Mouse (Mus musculus) limb, embryonic 13.5 days (tissue): ENCODE data around the gene Mtus2. TPM values are rescaled to one million over a fixed set of nuclear protein-coding genes. Genes with fewer than 3 reads are reported as not detected.

ENCODE experiments used
- ATAC-seq: fragments of 200-750 bp; cut with Nextera tagmentation; 2 replicates; pipeline ENCODE4 v1.8.0; 2017; ENCODE audit warnings: low read depth, moderate number of reproducible peaks, moderate TSS enrichment; ENCODE audit not compliant: low FRiP score
- H3K27ac ChIP-seq: fragments of 300-500 bp; sonication (generic); 2 replicates; pipeline ENCODE4 v1.5.1; 2015; ENCODE audit warnings: inconsistent platforms, mild to moderate bottlenecking, moderate library complexity
- H3K27me3 ChIP-seq: fragments of 300-500 bp; sonication (generic); 2 replicates; pipeline ENCODE4 v1.6.1; 2015; ENCODE audit warnings: mild to moderate bottlenecking, inconsistent platforms
- H3K36me3 ChIP-seq: fragments of 300-500 bp; sonication (generic); 2 replicates; pipeline ENCODE4 v1.6.1; 2015; ENCODE audit warnings: inconsistent platforms, mild to moderate bottlenecking, moderate library complexity
- H3K4me1 ChIP-seq: fragments of 300-500 bp; sonication (generic); 2 replicates; pipeline ENCODE4 v1.6.1; 2015; ENCODE audit warnings: inconsistent platforms
- H3K4me2 ChIP-seq: fragments of 300-500 bp; sonication (generic); replicated peaks from 2 replicates; pipeline ENCODE4 v1.6.1; 2015; ENCODE audit warnings: inconsistent platforms, mild to moderate bottlenecking, moderate library complexity
- H3K4me3 ChIP-seq: fragments of 300-500 bp; sonication (generic); 2 replicates; pipeline ENCODE4 v1.5.1; 2015; ENCODE audit warnings: moderate library complexity, mild to moderate bottlenecking, inconsistent platforms
- H3K9ac ChIP-seq: fragments of 300-500 bp; sonication (generic); 2 replicates; pipeline ENCODE4 v1.6.1; 2015; ENCODE audit warnings: mild to moderate bottlenecking, inconsistent platforms
- H3K9me3 ChIP-seq: fragments of 300-500 bp; sonication (generic); 2 replicates; pipeline ENCODE4 v1.6.1; 2016; ENCODE audit warnings: inconsistent platforms
- WGBS: fragments of 180-500 bp; shearing (Covaris S2); methylation state at CpG from one replicate; pipeline ENCODE4 v1.1.7; 2015; 5-methylcytosine and 5-hydroxymethylcytosine counted together
- polyA plus RNA-seq: library from polyadenylated mRNA; unstranded; fragments of >200 nt; fragmentation: Nextera tagmentation; extraction: Ambion mirVana; gene quantifications from 2 replicates; pipeline ENCODE4 v1.2.1, GENCODE M21; 2015

The Mtus2 gene
- polyA plus RNA-seq, 1 experiment from 2014 or later: 7.0 TPM

- ATAC-seq: peak; percentile 67; the same call in 1 of the 2 replicates
- WGBS: 20% methylated on average over 13 of the region's 13 CpGs
- Histone ChIP-seq H3K9ac (no peak overlapping the region), H3K9me3 (peaks cover 13% of the 10 kb centered on the region), H3K4me2 (no peak overlapping the region), H3K27me3 (0 out of 2 replicates have a peak, but pooled peaks cover 5% of the 10 kb centered on the region), H3K4me1 (no peaks in the 10 kb centered on the region), H3K4me3 (no peak overlapping the region), H3K36me3 (no peaks in the 10 kb centered on the region), H3K27ac (no peak overlapping the region)
Observed at GRCm38 (mm10) chr5:148180590-148181307, 223.6 kb downstream of the Mtus2 start.

DNA sequence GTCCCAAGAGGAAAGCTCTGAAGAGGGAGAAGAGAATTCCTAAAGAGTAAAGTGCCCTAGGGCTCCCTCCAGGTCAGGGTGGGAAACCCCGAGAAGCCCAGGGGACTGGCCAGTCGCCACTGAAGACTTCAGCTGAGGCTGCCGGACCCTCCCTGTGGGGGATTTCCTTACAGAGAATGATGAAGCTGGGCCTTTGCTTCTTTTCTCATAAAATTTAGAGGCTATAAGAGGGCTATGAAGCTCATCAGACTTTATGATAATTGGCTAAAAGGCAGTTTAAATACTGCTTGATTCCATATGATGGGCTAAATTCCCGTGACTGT lies 224.1 kb downstream of the Mtus2 start:
- no peaks in the 10 kb centered on the region for H3K4me1 ChIP-seq
- ATAC-seq: no peak

DNA sequence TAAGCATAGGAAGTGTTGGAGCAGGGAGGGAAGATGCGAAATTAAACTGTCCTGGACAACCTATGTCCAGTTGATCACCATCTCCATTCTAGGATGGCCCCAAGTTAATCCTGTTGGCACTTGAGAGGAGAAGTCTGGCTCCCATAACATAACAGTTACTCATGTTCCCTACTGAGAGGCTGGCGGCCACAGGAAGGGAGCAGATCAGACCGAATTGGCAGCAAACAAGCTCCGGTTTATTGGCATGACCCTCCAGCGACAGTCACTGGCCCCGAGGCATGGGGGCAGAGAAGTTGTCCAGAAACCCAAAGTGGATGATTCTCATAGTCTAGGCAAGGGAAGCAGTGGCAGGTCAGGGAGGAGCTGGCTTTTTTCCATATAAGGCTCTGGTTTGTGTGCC lies 224.8 kb downstream of the Mtus2 start:
- Histone ChIP-seq H3K4me3 (no peak overlapping the region), H3K27ac (no peak overlapping the region), H3K36me3 (no peaks in the 10 kb centered on the region), H3K4me2 (no peak overlapping the region), H3K9me3 (peaks cover 16% of the 10 kb centered on the region), H3K4me1 (no peaks in the 10 kb centered on the region), H3K9ac (no peak overlapping the region), H3K27me3 (0 out of 2 replicates have a peak, but pooled peaks cover 5% of the 10 kb centered on the region)
- ATAC-seq: no peak
- 43% methylated on average over 6 of the region's 6 CpGs for WGBS

More for the DNA sequence above, 224.1 kb downstream of the Mtus2 start:
- Histone ChIP-seq H3K27me3 (0 out of 2 replicates have a peak, but pooled peaks cover 5% of the 10 kb centered on the region), H3K36me3 (no peaks in the 10 kb centered on the region), H3K4me3 (no peak overlapping the region), H3K9me3 (peaks cover 16% of the 10 kb centered on the region), H3K27ac (no peak overlapping the region), H3K4me2 (no peak overlapping the region), H3K9ac (no peak overlapping the region)
- 21% methylated on average over 4 of the region's 4 CpGs for WGBS

- no peak for ATAC-seq
- H3K4me1 ChIP-seq: no peaks in the 10 kb centered on the region
- H3K4me3 ChIP-seq: no peak overlapping the region
- peaks cover 9% of the 10 kb centered on the region for H3K9me3 ChIP-seq
- WGBS: 71% methylated on average over 1 of the region's 1 CpGs
- no peak overlapping the region for H3K4me2 ChIP-seq
- no peak overlapping the region for H3K27ac ChIP-seq
- 0 out of 2 replicates have a peak, but pooled peaks cover 5% of the 10 kb centered on the region for H3K27me3 ChIP-seq
- no peak overlapping the region for H3K9ac ChIP-seq
- no peaks in the 10 kb centered on the region for H3K36me3 ChIP-seq
Observed at GRCm38 (mm10) chr5:148185898-148186297, 228.8 kb downstream of the Mtus2 start.

DNA sequence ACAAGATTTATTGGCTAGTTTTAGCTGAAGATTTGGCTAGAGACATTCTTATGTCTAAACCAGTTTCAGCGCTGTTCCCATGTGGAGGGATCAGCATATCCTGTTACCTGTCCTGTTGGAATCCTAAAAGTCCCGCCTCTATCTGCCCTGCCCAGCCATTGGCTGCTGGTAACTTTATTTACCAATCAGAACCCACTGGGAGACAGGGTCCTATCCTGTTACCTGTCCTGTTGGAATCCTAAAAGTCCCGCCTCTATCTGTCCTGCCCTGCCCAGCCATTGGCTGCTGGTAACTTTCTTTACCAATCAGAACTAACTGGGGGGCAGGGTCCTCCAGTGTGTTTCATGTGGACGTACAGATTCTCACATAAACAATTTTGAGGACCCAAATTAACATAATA lies 234.3 kb downstream of the Mtus2 start:
- ATAC-seq: no peak
- 34% methylated on average over 4 of the region's 4 CpGs for WGBS
- Histone ChIP-seq H3K27me3 (no peaks in the 10 kb centered on the region), H3K9ac (no peak overlapping the region), H3K9me3 (no peaks in the 10 kb centered on the region), H3K4me1 (no peaks in the 10 kb centered on the region), H3K4me3 (no peak overlapping the region), H3K27ac (no peak overlapping the region), H3K36me3 (no peaks in the 10 kb centered on the region), H3K4me2 (no peak overlapping the region)

DNA sequence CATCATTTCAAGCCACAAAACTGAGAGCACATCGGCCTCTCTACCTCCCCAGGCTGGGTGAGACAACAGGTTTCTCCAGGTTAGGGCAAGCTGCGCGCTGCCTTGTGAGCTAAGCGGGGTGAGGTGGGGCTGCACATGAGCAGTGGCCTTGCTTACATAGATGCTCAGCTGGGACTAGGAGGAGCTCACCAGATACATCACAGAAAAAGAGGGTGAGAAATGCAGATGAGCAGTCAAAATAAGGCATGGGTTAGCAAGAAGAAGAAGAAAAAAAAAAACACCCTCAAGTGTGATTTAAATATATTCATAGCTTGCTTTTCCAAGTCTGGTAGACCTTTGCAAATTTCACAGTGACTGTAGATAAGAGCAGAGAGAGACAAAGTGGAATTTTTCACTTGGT lies 254.7 kb downstream of the Mtus2 start:
- H3K4me1 ChIP-seq: peaks cover 5% of the 10 kb centered on the region; the same call in 1 of the 2 replicates
- no peaks in the 10 kb centered on the region for H3K36me3 ChIP-seq
- no peak overlapping the region for H3K27ac ChIP-seq
- H3K4me3 ChIP-seq: no peak overlapping the region
- no peak overlapping the region for H3K4me2 ChIP-seq
- H3K9ac ChIP-seq: no peak overlapping the region
- no peaks in the 10 kb centered on the region for H3K27me3 ChIP-seq
- no peaks in the 10 kb centered on the region for H3K9me3 ChIP-seq
- 94% methylated on average over 4 of the region's 4 CpGs for WGBS
- ATAC-seq: no peak

DNA sequence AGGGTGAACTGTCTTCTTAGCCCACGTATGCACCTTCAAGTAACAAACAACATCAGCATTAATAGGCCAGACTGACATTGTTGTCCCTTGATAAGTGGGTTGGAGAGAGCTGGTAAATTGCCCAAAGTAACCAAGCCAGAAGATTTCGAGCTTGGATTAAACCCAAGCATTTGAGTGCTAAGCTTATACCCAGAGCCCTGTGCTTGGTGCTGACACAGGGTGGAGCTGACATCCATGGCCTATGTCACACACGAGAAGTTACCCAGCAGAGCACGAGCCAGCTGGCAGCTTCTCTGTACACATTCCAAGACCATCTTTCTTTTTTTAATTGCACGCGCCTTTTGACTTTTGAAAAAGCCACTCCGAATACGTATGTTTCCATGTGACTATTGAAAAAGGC lies 259.7 kb downstream of the Mtus2 start:
- Histone ChIP-seq H3K36me3 (no peaks in the 10 kb centered on the region), H3K9me3 (peaks cover 3% of the 10 kb centered on the region; the same call in 1 of the 2 replicates), H3K4me3 (no peak overlapping the region), H3K9ac (no peak overlapping the region), H3K4me1 (peaks cover 5% of the 10 kb centered on the region; the same call in 1 of the 2 replicates), H3K27me3 (no peaks in the 10 kb centered on the region), H3K4me2 (no peak overlapping the region), H3K27ac (no peak overlapping the region)
- no peak for ATAC-seq
- 88% methylated on average over 8 of the region's 8 CpGs for WGBS

- no peaks in the 10 kb centered on the region for H3K4me1 ChIP-seq
- no peak overlapping the region for H3K4me2 ChIP-seq
- H3K27me3 ChIP-seq: no peaks in the 10 kb centered on the region
- H3K36me3 ChIP-seq: no peaks in the 10 kb centered on the region
- H3K27ac ChIP-seq: no peak overlapping the region
- WGBS: 82% methylated on average over 5 of the region's 5 CpGs
- no peak overlapping the region for H3K9ac ChIP-seq
- H3K4me3 ChIP-seq: no peak overlapping the region
- H3K9me3 ChIP-seq: peaks cover 3% of the 10 kb centered on the region; the same call in 1 of the 2 replicates
- no peak for ATAC-seq
Observed at GRCm38 (mm10) chr5:148222898-148223297, 265.8 kb downstream of the Mtus2 start.

DNA sequence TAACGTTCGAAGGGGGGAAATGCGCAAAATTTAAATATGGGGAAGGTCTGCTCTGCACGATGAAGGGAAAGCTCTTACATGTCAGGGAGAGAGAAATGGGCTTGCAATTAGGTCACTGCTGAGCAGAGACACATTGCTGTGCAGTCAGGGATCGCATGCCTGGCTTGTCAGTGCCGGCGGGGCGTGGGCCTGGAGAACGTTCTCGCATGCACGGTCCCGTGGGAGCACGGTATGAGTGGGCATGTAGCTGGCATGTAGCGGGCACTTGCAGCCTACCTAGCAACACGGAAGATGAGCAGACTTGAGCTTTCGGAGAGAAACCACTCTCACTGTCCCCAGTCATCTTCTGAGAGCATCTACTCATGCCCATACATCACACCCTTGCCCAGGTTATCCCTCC lies 266.9 kb downstream of the Mtus2 start:
- no peak for ATAC-seq
- H3K27me3 ChIP-seq: no peaks in the 10 kb centered on the region
- H3K4me3 ChIP-seq: no peak overlapping the region
- no peaks in the 10 kb centered on the region for H3K36me3 ChIP-seq
- 92% methylated on average over 16 of the region's 16 CpGs for WGBS
- no peak overlapping the region for H3K4me2 ChIP-seq
- no peaks in the 10 kb centered on the region for H3K4me1 ChIP-seq
- peaks cover 3% of the 10 kb centered on the region; the same call in 1 of the 2 replicates for H3K9me3 ChIP-seq
- no peak overlapping the region for H3K9ac ChIP-seq
- H3K27ac ChIP-seq: no peak overlapping the region

DNA sequence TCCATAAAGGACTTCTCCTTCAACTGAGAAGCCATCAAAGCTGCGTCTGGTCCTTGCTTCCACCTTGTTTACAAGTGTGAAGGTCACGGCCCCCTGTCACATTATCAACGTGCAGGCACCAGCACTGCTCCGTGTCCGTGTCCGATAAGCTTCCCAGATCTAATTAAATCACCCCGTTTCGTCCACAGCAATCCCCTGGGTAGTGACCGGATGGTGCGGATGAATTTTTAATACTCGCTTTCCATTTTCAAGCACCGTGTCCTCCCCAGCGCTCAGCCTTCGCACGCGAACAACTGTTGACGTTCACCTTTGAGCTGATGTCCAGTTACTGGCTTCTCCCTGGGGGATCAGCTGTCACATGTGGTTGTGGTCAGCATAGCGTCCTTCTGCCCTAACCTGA lies 276.6 kb downstream of the Mtus2 start:
- Histone ChIP-seq H3K9ac (no peak overlapping the region), H3K36me3 (no peaks in the 10 kb centered on the region), H3K27me3 (no peaks in the 10 kb centered on the region; the same call in 1 of the 2 replicates), H3K4me1 (no peaks in the 10 kb centered on the region), H3K4me2 (no peak overlapping the region), H3K27ac (no peak overlapping the region), H3K9me3 (no peaks in the 10 kb centered on the region), H3K4me3 (no peak overlapping the region)
- no peak for ATAC-seq
- 79% methylated on average over 18 of the region's 18 CpGs for WGBS

DNA sequence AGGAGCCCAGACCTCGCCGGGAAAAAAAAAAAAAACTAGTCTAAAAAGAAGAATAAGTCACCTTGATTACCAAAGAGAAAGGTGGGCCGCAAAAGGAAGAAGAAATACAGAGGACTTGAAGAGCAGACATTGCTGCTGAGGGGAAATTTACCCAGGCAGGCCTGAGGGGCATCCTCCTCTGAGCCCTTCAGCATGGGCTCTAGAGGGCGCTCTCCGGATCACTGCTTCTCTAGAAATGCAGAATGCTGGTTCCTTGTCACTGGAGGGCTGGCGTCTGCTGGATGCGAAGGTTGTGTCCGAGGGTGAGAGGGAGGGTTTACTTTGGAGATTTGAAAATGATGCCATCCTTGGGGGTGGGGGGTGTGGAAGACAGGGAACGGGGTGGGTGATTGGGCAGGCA lies 279.5 kb downstream of the Mtus2 start:
- Histone ChIP-seq H3K4me2 (no peak overlapping the region), H3K4me1 (no peaks in the 10 kb centered on the region), H3K36me3 (no peaks in the 10 kb centered on the region), H3K4me3 (no peak overlapping the region), H3K9ac (no peak overlapping the region), H3K27ac (no peak overlapping the region), H3K9me3 (no peaks in the 10 kb centered on the region), H3K27me3 (no peaks in the 10 kb centered on the region; the same call in 1 of the 2 replicates)
- ATAC-seq: no peak
- 43% methylated on average over 9 of the region's 9 CpGs for WGBS

GRCm38 (mm10) chr5:148239067-148239466 lies 281.9 kb downstream of the Mtus2 start:
- Histone ChIP-seq H3K9me3 (no peaks in the 10 kb centered on the region), H3K4me3 (no peak overlapping the region), H3K4me2 (no peak overlapping the region), H3K27me3 (peaks cover 2% of the 10 kb centered on the region; the same call in 1 of the 2 replicates), H3K36me3 (no peaks in the 10 kb centered on the region), H3K4me1 (no peaks in the 10 kb centered on the region), H3K27ac (no peak overlapping the region), H3K9ac (no peak overlapping the region)
- no peak for ATAC-seq

GRCm38 (mm10) chr5:148239757-148240156 lies 282.6 kb downstream of the Mtus2 start:
- WGBS: 36% methylated on average over 2 of the region's 2 CpGs
- Histone ChIP-seq H3K9ac (no peak overlapping the region), H3K27ac (no peak overlapping the region), H3K36me3 (no peaks in the 10 kb centered on the region), H3K27me3 (peaks cover 2% of the 10 kb centered on the region; the same call in 1 of the 2 replicates), H3K9me3 (no peaks in the 10 kb centered on the region), H3K4me3 (no peak overlapping the region), H3K4me1 (no peaks in the 10 kb centered on the region), H3K4me2 (no peak overlapping the region)
- no peak for ATAC-seq
